Mouse (Mus musculus) hindbrain, embryonic 16.5 days (tissue): ENCODE measurements around the gene Scmh1. TPM values are rescaled to one million over a fixed set of nuclear protein-coding genes. Genes with fewer than 3 reads are reported as not detected.
A peak's percentile ranks its signal among the peaks of the same experiment; 100 is the strongest.

Experiments
- ATAC-seq: fragments of 200-750 bp; cut with Nextera tagmentation; 2 replicates; pipeline ENCODE4 v1.8.0; 2017; ENCODE audit warnings: moderate TSS enrichment, moderate library complexity
- H3K27ac ChIP-seq: fragments of 300-500 bp; sonication (generic); 2 replicates; pipeline ENCODE4 v1.5.1; 2014; ENCODE audit warnings: low read depth, mild to moderate bottlenecking, control low read depth, low read length, moderate library complexity
- H3K27me3 ChIP-seq: fragments of 300-500 bp; sonication (generic); replicated peaks from 2 replicates; pipeline ENCODE4 v1.6.1; 2014; ENCODE audit warnings: low read length; ENCODE audit not compliant: control insufficient read depth, insufficient read depth
- H3K36me3 ChIP-seq: fragments of 300-500 bp; sonication (generic); 2 replicates; pipeline ENCODE4 v1.6.1; 2014; ENCODE audit warnings: mild to moderate bottlenecking, low read length, moderate library complexity, mixed read lengths; ENCODE audit not compliant: control insufficient read depth, insufficient read depth
- H3K4me1 ChIP-seq: fragments of 300-500 bp; sonication (generic); 2 replicates; pipeline ENCODE4 v1.6.1; 2014; ENCODE audit warnings: low read depth, low read length; ENCODE audit not compliant: control insufficient read depth, insufficient read depth
- H3K4me2 ChIP-seq: fragments of 300-500 bp; sonication (generic); 2 replicates; pipeline ENCODE4 v1.6.1; 2014; ENCODE audit warnings: mild to moderate bottlenecking, low read length, control low read depth, moderate library complexity
- H3K4me3 ChIP-seq: fragments of 300-500 bp; sonication (generic); 2 replicates; pipeline ENCODE4 v1.5.1; 2014; ENCODE audit warnings: mild to moderate bottlenecking, low read length, control low read depth, moderate library complexity
- H3K9ac ChIP-seq: fragments of 300-500 bp; sonication (generic); 2 replicates; pipeline ENCODE4 v1.6.1; 2014; ENCODE audit warnings: low read depth, mild to moderate bottlenecking, control low read depth, low read length, moderate library complexity
- H3K9me3 ChIP-seq: fragments of 300-500 bp; sonication (generic); 2 replicates; pipeline ENCODE4 v1.6.1; 2014; ENCODE audit warnings: mild to moderate bottlenecking, low read length, moderate library complexity; ENCODE audit not compliant: control insufficient read depth
- WGBS: fragments of 180-500 bp; shearing (Covaris S2); extraction: QIAGEN DNeasy Blood & Tissue Kit; methylation state at CpG from one replicate; pipeline ENCODE4 v1.1.7; 2014; 5-methylcytosine and 5-hydroxymethylcytosine counted together
- polyA plus RNA-seq: library from polyadenylated mRNA; unstranded; fragments of >200 nt; fragmentation: Nextera tagmentation; extraction: Ambion mirVana; gene quantifications from 2 replicates; pipeline ENCODE4 v1.2.1, GENCODE M21; 2015

Scmh1 gene
- polyA plus RNA-seq, 1 experiment from 2014 or later, result 74.5 TPM

DNA sequence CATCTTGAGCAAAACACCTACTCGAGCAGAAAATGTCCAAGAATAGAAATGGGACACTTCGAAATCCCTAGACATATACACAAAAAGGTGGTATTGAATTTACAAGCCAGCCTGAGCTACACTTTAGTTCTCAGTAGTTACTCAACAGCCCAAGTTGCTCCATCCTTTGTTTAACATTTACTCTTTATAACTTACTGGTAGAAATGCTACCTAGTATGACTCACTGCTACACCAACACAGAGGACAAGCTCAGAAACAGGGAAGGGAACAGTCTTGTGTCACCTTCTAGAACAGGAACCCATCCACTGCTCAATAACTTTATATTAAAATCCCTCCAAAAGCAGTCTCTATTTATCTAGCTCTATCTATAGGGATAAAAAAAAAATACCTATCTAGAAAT lies 160.6 kb downstream of the Scmh1 start:
- Histone ChIP-seq H3K4me3 (no peak overlapping the region), H3K27ac (no peak overlapping the region), H3K4me2 (no peak overlapping the region), H3K4me1 (peaks cover 15% of the 10 kb centered on the region), H3K36me3 (peaks cover 21% of the 10 kb centered on the region), H3K9ac (no peak overlapping the region), H3K9me3 (no peaks in the 10 kb centered on the region), H3K27me3 (no peaks in the 10 kb centered on the region)
- no peak for ATAC-seq
- WGBS, result 89% methylated on average over 2 of the region's 2 CpGs

DNA sequence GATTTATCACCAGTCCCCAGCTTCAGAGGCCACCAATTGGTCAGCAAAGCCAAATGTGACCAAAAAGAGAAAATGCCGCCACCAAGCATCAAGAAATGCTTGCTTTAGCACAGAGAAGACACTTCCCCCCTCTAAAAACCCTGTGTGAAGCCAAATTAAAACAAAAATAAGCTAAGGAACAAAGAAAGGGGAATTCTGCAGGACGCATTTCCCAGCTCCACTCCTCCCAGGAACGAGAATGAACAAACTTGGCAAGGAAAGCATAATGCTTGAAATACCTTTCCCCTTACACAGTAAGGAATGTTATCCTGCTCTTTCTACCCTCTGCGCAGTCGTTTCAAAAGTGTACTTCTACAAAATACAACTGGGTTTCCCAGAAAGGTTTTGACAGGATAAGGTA lies 162.9 kb downstream of the Scmh1 start:
- no peak overlapping the region for H3K27ac ChIP-seq
- H3K9ac ChIP-seq, result peak overlapping the region; percentile 22; the same call in 1 of the 2 replicates
- peak overlapping the region; percentile 66 for H3K4me2 ChIP-seq
- no peak for ATAC-seq
- WGBS, result 47% methylated on average over 5 of the region's 5 CpGs
- H3K36me3 ChIP-seq, result peaks cover 15% of the 10 kb centered on the region
- H3K4me1 ChIP-seq, result peaks cover 21% of the 10 kb centered on the region
- no peak overlapping the region; the same call in 1 of the 2 replicates for H3K4me3 ChIP-seq
- H3K27me3 ChIP-seq, result no peaks in the 10 kb centered on the region
- H3K9me3 ChIP-seq, result no peaks in the 10 kb centered on the region

- WGBS, result 6% methylated on average over 4 of the region's 4 CpGs
Observed at GRCm38 (mm10) chr4:120569025-120569424, 163.9 kb downstream of the Scmh1 start.

DNA sequence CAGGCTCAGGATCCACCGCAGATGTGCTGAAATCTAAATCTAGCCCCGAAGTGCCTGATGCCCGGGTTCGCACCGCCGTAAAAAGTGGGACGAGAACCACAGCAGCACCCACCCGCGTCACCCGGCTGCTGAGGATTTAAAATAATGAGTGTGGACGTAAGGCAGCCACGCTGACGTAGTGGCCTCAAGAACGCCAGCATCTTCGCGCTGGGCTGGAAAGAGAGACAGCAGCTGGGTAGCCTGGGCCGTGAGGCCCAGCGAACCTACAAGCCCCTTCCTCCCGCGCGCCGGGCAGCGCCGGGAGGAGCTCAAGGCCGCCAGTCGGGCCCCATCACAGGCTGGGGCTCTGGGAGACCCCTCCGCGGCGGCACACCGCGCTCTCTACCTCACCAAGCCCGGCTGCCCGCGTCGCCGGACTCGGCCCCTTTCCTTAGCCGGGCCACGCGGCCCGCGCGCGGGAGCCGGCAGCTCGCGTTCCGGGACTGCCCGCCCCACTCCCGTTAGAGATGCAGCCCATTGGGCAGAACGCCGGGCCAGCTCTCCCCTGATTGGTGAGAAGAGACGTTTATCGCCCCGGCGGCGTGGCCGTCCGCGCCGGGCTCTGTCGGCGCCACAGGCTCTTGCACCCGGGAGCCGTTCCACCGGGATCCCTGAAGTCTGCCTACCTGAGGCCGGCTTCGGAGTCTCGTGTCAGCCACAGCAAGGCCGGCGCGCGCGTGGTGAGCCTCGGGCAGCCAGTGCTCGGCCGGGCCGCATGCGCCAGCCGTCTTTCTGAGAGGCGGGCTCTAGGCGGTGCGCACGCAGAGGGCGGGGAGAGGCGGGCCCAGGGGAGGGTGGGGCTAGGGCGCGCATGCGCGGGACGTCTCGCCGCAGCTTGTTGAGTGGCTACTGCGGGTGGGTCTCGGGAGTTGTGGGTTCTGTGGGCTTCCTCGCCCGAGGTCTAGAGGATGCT lies 164.7 kb downstream of the Scmh1 start, which contains the start of gene Ctps:
TSS of gene Ctps (minus strand) at position 791 of the 952 bp plus-strand sequence.
- Histone ChIP-seq H3K36me3 (peaks cover 2% of the 10 kb centered on the region), H3K4me1 (peaks cover 21% of the 10 kb centered on the region), H3K4me3 (peak within 1 kb of the TSS; percentile 89), H3K9me3 (no peaks in the 10 kb centered on the region), H3K27me3 (no peaks in the 10 kb centered on the region), H3K27ac (peak within 1 kb of the TSS; percentile 96), H3K4me2 (peak within 1 kb of the TSS; percentile 79), H3K9ac (peak within 1 kb of the TSS; percentile 87)
- under 1% methylated on average over 88 of the region's 97 CpGs for WGBS
- peak; percentile 97 for ATAC-seq

More at GRCm38 (mm10) chr4:120569025-120569424, 163.9 kb downstream of the Scmh1 start:
- H3K27me3 ChIP-seq, result no peaks in the 10 kb centered on the region
- ATAC-seq, result no peak
- H3K36me3 ChIP-seq, result peaks cover 6% of the 10 kb centered on the region
- no peaks in the 10 kb centered on the region for H3K9me3 ChIP-seq
- peak overlapping the region; percentile 87 for H3K9ac ChIP-seq
- peaks cover 21% of the 10 kb centered on the region for H3K4me1 ChIP-seq
- H3K4me3 ChIP-seq, result peak overlapping the region; percentile 89
- peak overlapping the region; percentile 96 for H3K27ac ChIP-seq
- peak overlapping the region; percentile 66 for H3K4me2 ChIP-seq

GRCm38 (mm10) chr4:120570438-120571069 lies 165.5 kb downstream of the Scmh1 start:
- under 1% methylated on average over 26 of the region's 27 CpGs for WGBS

DNA sequence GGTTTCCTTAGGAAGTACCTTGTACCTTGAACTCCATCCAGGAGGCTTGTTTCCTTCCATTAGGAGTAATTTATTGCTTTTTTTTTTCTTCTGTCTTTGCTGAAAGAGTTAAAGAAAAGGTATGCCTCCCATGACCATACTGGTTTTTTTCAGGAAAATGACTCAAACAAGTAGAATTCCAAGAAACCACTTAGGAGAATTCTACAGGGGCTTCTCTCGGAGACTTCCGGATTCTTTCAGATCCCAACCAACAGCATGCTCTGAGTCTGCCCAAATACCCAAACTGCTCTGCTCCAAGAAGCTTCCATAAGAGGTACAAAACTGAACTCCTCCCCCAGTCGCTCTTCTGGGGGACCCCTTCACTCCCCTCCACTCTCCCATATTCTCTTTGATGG lies 166.0 kb downstream of the Scmh1 start:
- peak overlapping the region; percentile 89 for H3K4me3 ChIP-seq
- H3K9me3 ChIP-seq, result no peaks in the 10 kb centered on the region
- no peak for ATAC-seq
- H3K27me3 ChIP-seq, result no peaks in the 10 kb centered on the region
- H3K36me3 ChIP-seq, result no peaks in the 10 kb centered on the region
- H3K9ac ChIP-seq, result no peak overlapping the region
- H3K27ac ChIP-seq, result peak overlapping the region; percentile 96
- peaks cover 21% of the 10 kb centered on the region for H3K4me1 ChIP-seq
- 80% methylated on average over 3 of the region's 3 CpGs for WGBS
- peak overlapping the region; percentile 79 for H3K4me2 ChIP-seq

More at GRCm38 (mm10) chr4:120570438-120571069, 165.5 kb downstream of the Scmh1 start:
- Histone ChIP-seq H3K27ac (peak overlapping the region; percentile 96), H3K36me3 (no peaks in the 10 kb centered on the region), H3K4me1 (peaks cover 21% of the 10 kb centered on the region), H3K9me3 (no peaks in the 10 kb centered on the region), H3K27me3 (no peaks in the 10 kb centered on the region), H3K4me3 (peak overlapping the region; percentile 89), H3K4me2 (peak overlapping the region; percentile 79), H3K9ac (peak overlapping the region; percentile 87)
- ATAC-seq, result peak; percentile 77

DNA sequence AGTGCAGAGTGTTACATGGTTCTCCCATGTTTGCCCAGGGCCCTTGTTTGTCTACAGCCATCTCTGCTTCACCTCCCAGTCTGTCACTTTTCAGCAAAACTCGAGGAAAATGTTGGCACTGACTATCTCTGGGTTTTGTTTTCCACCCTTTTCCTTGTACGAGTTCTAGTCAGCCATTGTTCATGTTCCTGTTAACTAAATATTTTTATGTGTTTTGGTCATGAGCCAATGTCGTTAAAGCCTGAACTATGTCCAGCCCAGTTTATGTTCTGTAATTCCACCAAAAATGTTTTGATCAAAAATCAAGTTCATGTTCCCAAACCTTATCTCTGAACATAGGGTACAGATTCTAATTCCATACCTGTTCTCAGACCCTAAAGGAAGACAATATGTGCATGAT lies 166.6 kb downstream of the Scmh1 start:
- no peak overlapping the region for H3K4me3 ChIP-seq
- no peak for ATAC-seq
- WGBS, result 78% methylated on average over 3 of the region's 3 CpGs

More for the DNA sequence above, 166.6 kb downstream of the Scmh1 start:
- no peak overlapping the region for H3K9ac ChIP-seq
- no peaks in the 10 kb centered on the region for H3K27me3 ChIP-seq
- H3K4me2 ChIP-seq, result no peak overlapping the region
- H3K9me3 ChIP-seq, result no peaks in the 10 kb centered on the region
- no peaks in the 10 kb centered on the region for H3K36me3 ChIP-seq
- H3K27ac ChIP-seq, result no peak overlapping the region
- peaks cover 21% of the 10 kb centered on the region for H3K4me1 ChIP-seq
